Mouse (Mus musculus) heart, postnatal 10 days (tissue): Measurements from ENCODE around the gene Gabarap. TPM values are rescaled to one million over a fixed set of nuclear protein-coding genes. Genes with fewer than 3 reads are reported as not detected.
A peak's percentile ranks its signal among the peaks of the same experiment; 100 is the strongest.
"Not testable (repeated sequence)": the region's sequence is repeated elsewhere in the genome, so short reads cannot be mapped to it uniquely, and the experiment has no call there.

Experiments
- DNase-seq, 2 experiments: peaks; one replicate each; pipeline ENCODE4 v3.0.0; 2021
- intact Hi-C: fragments of 180-260 bp; cut with DNase I; formaldehyde crosslinking; loops from one replicate; pipeline ENCODE4 v1.15.1; 2025
- total RNA-seq, 2 experiments: library from RNA; stranded (reverse); gene quantifications; 2 replicates each; pipeline ENCODE4 v1.2.3; 2021

Gene Gabarap
- 100 to 1,000 TPM; 275 to 295 TPM for total RNA-seq

- DNase-seq = peak; percentile 97
- intact Hi-C loops = loop anchor here (5.0 kb wide), 1 partner anchor 234 kb away; the partner anchor contains the start of gene Polr2a
Observed at GRCm38 (mm10) chr11:69990850-69991691, at the start of gene Gabarap. Gabarap (plus strand) TSS chr11:69991143.

- no peak for DNase-seq
- intact Hi-C loops = no loop called here
Observed at GRCm38 (mm10) chr11:69945216-69945615, 45.7 kb upstream of the Gabarap start.

GRCm38 (mm10) chr11:69945997-69946891 is 44.7 kb upstream of the Gabarap start:
- DNase-seq = no peak
- intact Hi-C loops = no loop called here

DNA sequence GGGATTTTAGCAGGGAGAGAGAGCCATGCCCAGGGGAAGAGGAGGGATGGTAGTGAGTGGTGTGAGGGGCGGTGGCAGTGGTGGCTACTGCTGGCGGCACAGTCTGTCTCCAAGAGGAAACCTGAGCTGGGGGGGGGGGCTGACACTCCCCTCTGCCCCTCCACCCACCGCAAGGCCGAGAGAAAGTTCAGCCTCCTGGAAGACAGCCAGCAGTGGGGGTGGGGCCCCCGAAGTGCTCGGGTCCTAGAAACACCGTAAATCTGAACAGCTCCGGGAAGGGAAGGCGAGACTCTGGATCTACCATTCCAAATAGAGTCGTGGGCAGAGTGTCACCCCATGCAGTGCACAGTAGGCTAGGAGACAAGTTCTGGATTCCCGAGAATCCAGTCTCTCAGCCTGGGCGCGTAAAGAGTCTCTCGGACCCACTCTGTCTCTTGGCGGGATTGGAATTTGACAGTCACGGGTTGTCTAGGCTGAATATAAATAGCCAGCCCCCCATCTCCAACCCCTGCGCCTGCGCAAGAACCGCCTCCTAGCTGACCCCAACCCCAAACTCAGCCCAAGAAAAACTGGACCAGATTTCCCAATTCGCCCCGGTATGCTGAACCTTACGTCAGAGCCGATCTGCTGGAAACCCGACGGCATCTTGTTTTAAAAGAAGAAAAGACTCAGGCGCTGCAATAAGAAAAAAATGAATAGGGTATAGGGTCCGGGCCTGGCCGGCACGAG is 43.4 kb upstream of the Gabarap start:
- intact Hi-C loops = loop anchor here (1.0 kb wide), 1 partner anchor 13 kb away; no protein-coding TSS in a partner anchor
- DNase-seq = peak; percentile 79 to 82

DNA sequence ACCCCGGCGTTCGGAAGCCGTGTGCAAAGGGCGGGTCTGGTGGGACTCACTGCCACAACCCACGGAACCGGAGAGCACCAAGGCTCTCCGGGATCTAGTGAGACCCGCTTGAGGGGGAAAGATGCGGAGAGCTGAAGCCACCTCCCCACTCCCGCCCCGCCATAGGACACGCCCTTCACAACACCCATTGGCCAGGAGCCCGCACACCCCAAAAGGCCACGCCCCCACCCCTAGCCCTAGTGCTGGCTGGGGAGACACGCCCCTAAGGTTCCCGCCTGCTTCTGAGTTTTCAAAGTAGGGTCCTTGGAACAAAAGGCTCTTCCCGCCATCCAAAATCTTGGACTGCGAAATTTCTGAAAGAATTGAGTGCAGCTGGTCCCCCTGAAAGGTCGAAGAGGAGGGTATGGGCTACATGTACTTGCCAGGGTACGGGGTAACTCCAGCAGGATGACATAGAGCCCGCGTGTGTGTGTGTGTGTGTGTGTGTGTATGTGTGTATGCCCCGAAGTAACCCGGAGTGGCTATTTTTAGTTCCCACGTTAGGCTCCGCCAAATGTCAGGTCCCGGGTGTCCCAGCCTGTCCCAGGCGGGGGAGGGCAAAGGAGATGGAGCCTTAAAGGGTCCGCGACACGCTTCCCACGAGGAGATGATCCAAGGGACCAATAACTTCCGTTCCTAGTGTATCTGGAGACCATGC is 42.7 kb upstream of the Gabarap start, which contains the start of gene Slc2a4:
Slc2a4 (minus strand) TSS at position 123 of the 697 bp plus-strand sequence.
- intact Hi-C loops = loop anchor here (1.0 kb wide), 1 partner anchor 14 kb away; no protein-coding TSS in a partner anchor
- DNase-seq = peak; percentile 97

DNA sequence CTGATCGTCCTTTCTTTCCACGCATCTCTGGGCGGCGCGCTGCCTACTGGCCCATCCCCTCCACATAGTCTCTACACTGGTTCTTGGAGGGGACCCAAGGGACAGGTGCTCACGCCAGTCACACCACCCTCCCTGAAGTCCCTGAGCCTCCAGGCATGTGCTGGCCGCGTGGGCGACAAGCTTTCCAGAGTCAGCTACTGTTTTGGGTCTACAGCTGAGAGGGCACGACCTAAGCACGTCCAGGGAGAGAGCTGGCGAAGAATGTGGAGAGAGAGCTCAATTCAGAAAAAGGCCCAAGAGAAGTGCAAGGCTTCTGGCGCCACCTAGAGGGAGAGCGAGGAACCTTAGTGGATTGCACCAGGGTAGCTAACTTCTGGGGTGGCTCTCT is 42.2 kb upstream of the Gabarap start:
- intact Hi-C loops = loop anchor here (1.0 kb wide), 2 partner anchors 14 to 68 kb away; no protein-coding TSS in a partner anchor
- DNase-seq = peak; percentile 93 to 97

DNA sequence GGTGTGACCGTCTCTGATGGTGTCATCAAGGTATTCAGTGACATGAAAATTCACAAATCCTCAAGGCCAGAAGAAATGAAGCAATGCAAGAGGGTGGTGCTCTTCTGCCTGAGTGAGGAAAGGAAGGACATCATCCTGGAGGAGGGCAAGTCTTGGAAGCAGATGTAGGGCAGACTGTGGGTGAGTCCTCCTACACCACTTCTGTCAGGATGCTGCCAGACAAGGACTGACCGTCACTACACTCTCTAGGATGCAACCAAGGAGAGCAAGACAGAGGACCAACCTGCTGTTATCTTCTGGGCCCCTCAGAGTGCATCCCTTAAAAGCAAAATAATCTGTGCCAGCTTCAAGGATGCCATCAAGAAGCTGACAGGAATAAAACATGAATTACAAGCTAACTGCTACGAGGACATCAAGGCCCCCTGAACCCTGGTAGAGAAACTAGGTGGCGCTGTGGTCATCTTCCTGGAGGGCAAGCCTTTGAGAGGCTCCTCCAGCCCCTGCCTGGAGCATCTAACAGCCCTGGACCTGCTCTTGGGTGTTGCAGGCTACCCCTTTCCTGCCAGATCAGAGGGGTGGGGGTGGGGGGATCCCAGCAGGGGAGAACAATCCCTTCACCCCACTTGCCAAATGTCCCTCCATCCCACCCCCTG is 40.0 kb upstream of the Gabarap start:
- intact Hi-C loops = no loop called here
- no peak for DNase-seq

DNA sequence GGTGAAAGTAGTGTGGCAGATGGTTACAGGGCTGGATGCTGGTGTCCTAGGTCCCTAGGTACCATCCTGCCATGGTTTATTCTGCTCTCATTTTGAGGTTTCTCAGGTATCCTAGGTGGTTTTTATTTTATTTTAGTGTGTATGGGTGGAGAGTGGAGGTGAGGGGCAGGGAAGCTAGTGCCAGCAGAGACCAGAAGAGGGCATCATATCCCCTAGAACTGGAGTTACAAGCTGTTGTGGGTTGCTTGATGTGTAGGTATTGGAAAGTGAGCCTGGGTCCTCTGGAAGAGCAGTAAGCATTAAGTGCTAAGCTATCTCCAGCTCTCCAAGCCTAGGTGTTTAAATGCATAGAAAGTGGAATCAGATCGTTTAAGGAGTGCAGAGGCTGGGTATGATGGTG is 38.7 kb upstream of the Gabarap start:
- DNase-seq = no peak
- intact Hi-C loops = no loop called here

- intact Hi-C loops = no loop called here
Observed at GRCm38 (mm10) chr11:69953267-69953915, 37.6 kb upstream of the Gabarap start.

GRCm38 (mm10) chr11:69955618-69956017 is 35.3 kb upstream of the Gabarap start:
- not testable (repeated sequence) for DNase-seq
- intact Hi-C loops = loop anchor here (2.0 kb wide), 1 partner anchor 19 kb away; no protein-coding TSS in a partner anchor

More at GRCm38 (mm10) chr11:69953267-69953915, 37.6 kb upstream of the Gabarap start:
- no peak for DNase-seq

- intact Hi-C loops = loop anchor here (2.0 kb wide), 1 partner anchor 19 kb away; no protein-coding TSS in a partner anchor
- no peak for DNase-seq
Observed at GRCm38 (mm10) chr11:69956218-69956617, 34.7 kb upstream of the Gabarap start.

- intact Hi-C loops = no loop called here
Observed at GRCm38 (mm10) chr11:69960616-69961015, 30.3 kb upstream of the Gabarap start.

GRCm38 (mm10) chr11:69961841-69962240 is 29.1 kb upstream of the Gabarap start:
- DNase-seq = no peak
- intact Hi-C loops = no loop called here

More at GRCm38 (mm10) chr11:69960616-69961015, 30.3 kb upstream of the Gabarap start:
- DNase-seq = peak in 1 of 2 experiments; percentile 20

DNA sequence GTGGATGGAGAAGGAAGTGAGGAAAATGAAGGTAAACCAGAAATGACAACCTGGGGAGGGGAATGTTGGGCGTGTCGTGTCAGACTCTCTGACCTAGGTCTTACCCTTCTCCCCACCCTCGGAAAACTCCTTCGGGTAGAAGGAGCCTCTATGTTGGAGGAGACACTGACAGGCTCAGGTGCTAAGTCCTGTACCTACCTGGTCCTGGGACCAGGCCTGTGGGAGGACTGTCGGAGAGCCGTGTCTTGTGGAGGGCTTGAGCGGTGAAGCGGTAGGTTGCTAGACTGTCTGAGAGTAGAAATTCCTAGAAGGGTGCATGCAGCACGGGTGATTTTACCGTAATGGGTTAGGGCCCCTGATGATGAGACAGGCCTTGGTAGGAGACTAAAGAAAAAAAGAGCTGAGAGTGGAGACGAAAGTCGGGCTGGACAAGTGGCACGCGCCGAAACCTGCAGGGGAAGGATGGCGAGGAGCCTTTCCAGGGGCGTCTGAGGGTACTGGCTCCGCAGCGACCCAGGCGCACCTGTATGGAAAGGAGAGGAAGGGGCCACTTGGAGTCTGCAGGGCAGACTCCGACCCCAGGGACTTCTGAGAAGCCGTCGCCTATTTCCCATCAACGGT is 26.2 kb upstream of the Gabarap start, which contains the start of gene Cldn7:
Cldn7 (plus strand) TSS at position 130 of the 621 bp plus-strand sequence.
- no peak for DNase-seq

DNA sequence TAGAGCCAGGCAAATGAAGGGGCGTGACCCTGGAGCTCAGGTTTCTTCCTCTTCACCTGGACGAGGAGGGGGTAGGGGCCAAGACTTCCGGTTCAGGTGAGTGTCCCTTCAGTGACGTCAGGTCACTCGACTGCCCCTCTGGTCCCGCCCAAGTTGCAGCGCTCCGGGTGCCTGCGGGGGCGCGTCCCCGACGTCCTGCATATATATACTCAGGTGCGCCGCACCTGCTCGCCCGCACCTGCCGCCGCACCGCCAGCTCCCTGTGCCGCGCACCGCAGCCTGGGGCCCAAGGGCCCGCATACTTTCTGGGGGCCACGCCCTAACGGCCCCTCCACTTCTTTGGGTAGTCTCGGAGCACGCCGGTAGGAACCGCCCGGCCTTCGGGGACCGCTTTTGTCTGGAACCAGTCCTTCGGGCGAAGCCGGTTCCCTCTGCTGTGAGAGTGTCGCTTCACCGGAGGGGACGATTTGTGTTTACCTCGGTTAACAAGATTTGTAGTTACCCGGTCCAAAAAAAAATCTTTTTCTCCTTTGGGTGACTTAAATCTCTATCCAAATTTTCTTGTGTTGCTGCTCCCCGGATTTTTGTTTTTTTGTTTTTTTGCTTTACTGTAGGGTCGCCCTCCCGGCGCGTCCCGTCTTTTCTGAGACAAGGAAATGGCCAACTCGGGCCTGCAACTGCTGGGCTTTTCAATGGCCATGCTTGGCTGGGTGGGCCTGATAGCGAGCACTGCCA is 25.5 kb upstream of the Gabarap start:
- intact Hi-C loops = no loop called here
- DNase-seq = no peak

More for the DNA sequence above, 26.2 kb upstream of the Gabarap start, which contains the start of gene Cldn7:
- intact Hi-C loops = no loop called here

- peak; percentile 44 to 48 for DNase-seq
- intact Hi-C loops = no loop called here
Observed at GRCm38 (mm10) chr11:69966006-69966859, 24.7 kb upstream of the Gabarap start.
